ENCODE assay signal across 8 mouse cellular contexts in the genomic region with DNA sequence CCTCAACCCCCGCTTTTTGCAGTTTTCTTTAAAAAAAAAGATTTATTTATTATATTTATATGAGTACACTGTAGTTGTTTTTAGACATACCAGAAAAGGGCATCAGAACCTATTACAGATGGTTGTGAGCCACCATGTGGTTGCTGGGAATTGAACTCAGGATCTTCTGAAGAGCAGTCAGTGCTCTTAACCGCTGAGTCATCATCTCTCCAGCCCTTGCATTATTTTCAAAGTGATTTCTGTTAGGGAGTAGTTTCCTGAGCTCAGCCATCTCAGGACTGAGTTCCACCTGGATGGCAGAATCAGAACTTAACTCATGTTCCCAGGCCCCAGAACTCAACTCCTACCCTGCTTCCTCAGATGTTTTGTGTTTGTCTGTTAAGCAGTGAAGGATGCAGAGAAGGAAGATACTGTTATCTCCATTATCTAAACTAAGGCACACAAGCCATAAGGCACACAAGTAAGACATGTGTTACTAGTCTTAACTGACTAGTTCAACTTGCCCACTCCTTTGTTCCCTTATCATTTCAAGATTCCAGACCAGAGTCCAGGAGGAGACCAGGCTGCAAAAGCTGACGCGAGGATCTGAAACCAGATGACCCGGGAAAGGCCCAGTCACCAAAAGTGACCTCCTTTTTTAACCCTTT. TPM values are rescaled to one million over a fixed set of nuclear protein-coding genes. Genes with fewer than 3 reads are reported as not detected.
DNase-seq lines count a peak whose midpoint lies in the region; ATAC-seq and TF ChIP-seq lines count a peak whose summit lies in the region.

No protein-coding gene starts in this region.

- TF ChIP-seq CTCF in kidney, postnatal 0 days (IDR thresholded peaks at IDR 0.05; ENCODE audit: low read depth): no peak

- intact Hi-C loops in left cerebral cortex, postnatal 36 days (cut with DNase I): loop anchor here (10.0 kb wide), 1 partner anchor 375 kb away; no protein-coding TSS in a partner anchor

- no peak for ATAC-seq in kidney, postnatal 0 days (replicated peaks; ENCODE audit: low FRiP score, low read depth)
- ATAC-seq in forebrain, embryonic 11.5 days (replicated peaks; ENCODE audit: low FRiP score): no peak
- no peak for ATAC-seq in intestine, embryonic 16.5 days
- ATAC-seq in midbrain, embryonic 15.5 days (replicated peaks): no peak

- H3K4me1 ChIP-seq in kidney, postnatal 0 days (replicated peaks; ENCODE audit: insufficient read depth, low read length): peaks cover 8% of the 10 kb centered on the region
- H3K4me1 ChIP-seq in forebrain, embryonic 11.5 days (replicated peaks; ENCODE audit: control insufficient read depth, insufficient read depth, low read length): peaks cover 8% of the 10 kb centered on the region; the same call in 1 of the 2 replicates
- peaks cover 14% of the 10 kb centered on the region for H3K4me1 ChIP-seq in intestine, embryonic 16.5 days (ENCODE audit: control insufficient read depth, insufficient read depth, low read length)
- H3K4me1 ChIP-seq in midbrain, embryonic 15.5 days: peaks cover 18% of the 10 kb centered on the region

- no peak overlapping the region for H3K27ac ChIP-seq in kidney, postnatal 0 days
- no peak overlapping the region for H3K27ac ChIP-seq in forebrain, embryonic 11.5 days (ENCODE audit: low read depth, low read length)
- no peak overlapping the region for H3K27ac ChIP-seq in intestine, embryonic 16.5 days (ENCODE audit: low read length)
- no peak overlapping the region; the same call in 1 of the 2 replicates for H3K27ac ChIP-seq in midbrain, embryonic 15.5 days

- no peaks in the 10 kb centered on the region for H3K27me3 ChIP-seq in kidney, postnatal 0 days (ENCODE audit: insufficient read depth, low read length)
- H3K27me3 ChIP-seq in forebrain, embryonic 11.5 days (ENCODE audit: control insufficient read depth, insufficient read depth, low read length): no peaks in the 10 kb centered on the region
- no peaks in the 10 kb centered on the region for H3K27me3 ChIP-seq in intestine, embryonic 16.5 days (replicated peaks; ENCODE audit: control insufficient read depth, insufficient read depth, low read length)
- no peaks in the 10 kb centered on the region for H3K27me3 ChIP-seq in midbrain, embryonic 15.5 days (replicated peaks)

- 48% methylated on average over 5 of the region's 5 CpGs for WGBS in kidney, postnatal 0 days
- 69% methylated on average over 5 of the region's 5 CpGs for WGBS in forebrain, embryonic 11.5 days
- WGBS in intestine, embryonic 16.5 days: 51% methylated on average over 5 of the region's 5 CpGs
- 60% methylated on average over 5 of the region's 5 CpGs for WGBS in midbrain, embryonic 15.5 days

- H3K4me3 ChIP-seq in kidney, postnatal 0 days (replicated peaks; ENCODE audit: low read depth, low read length): no peak overlapping the region
- no peak overlapping the region for H3K4me3 ChIP-seq in forebrain, embryonic 11.5 days (ENCODE audit: low read depth, low read length)
- no peak overlapping the region for H3K4me3 ChIP-seq in intestine, embryonic 16.5 days (ENCODE audit: low read length)
- no peak overlapping the region for H3K4me3 ChIP-seq in midbrain, embryonic 15.5 days

- no peaks in the 10 kb centered on the region for H3K36me3 ChIP-seq in kidney, postnatal 0 days (ENCODE audit: insufficient read depth, low read length)
- H3K36me3 ChIP-seq in forebrain, embryonic 11.5 days (ENCODE audit: control insufficient read depth, insufficient read depth, low read length): no peaks in the 10 kb centered on the region; the same call in 1 of the 2 replicates
- no peaks in the 10 kb centered on the region for H3K36me3 ChIP-seq in intestine, embryonic 16.5 days (ENCODE audit: control insufficient read depth, insufficient read depth, low read length)
- H3K36me3 ChIP-seq in midbrain, embryonic 15.5 days (replicated peaks): no peaks in the 10 kb centered on the region

- H3K4me2 ChIP-seq in kidney, postnatal 0 days (ENCODE audit: low read length): peak overlapping the region; percentile 70; the same call in 1 of the 2 replicates
- H3K4me2 ChIP-seq in forebrain, embryonic 11.5 days (ENCODE audit: low read depth, low read length, severe bottlenecking): peak overlapping the region; percentile 83; the same call in 1 of the 2 replicates
- H3K4me2 ChIP-seq in intestine, embryonic 16.5 days (ENCODE audit: low read depth, low read length): peak overlapping the region; percentile 95; the same call in 1 of the 2 replicates
- H3K4me2 ChIP-seq in midbrain, embryonic 15.5 days: peak overlapping the region; percentile 73

- no peaks in the 10 kb centered on the region for H3K9me3 ChIP-seq in kidney, postnatal 0 days (replicated peaks; ENCODE audit: low read length)
- no peaks in the 10 kb centered on the region for H3K9me3 ChIP-seq in forebrain, embryonic 11.5 days (ENCODE audit: control insufficient read depth, low read length)
- H3K9me3 ChIP-seq in intestine, embryonic 16.5 days (ENCODE audit: control insufficient read depth, low read length): no peaks in the 10 kb centered on the region
- no peaks in the 10 kb centered on the region for H3K9me3 ChIP-seq in midbrain, embryonic 15.5 days

- no peak for DNase-seq in kidney, postnatal 0 days (ENCODE audit: low spot score)
- DNase-seq in kidney, postnatal 25 days: no peak
- DNase-seq in forebrain, embryonic 11.5 days (ENCODE audit: low spot score): no peak
- DNase-seq in left cerebral cortex, postnatal 36 days (ENCODE audit: low spot score in 2 of 2): no peak
- DNase-seq in urinary bladder, adult 2 months (ENCODE audit: low spot score): no peak
- no peak for DNase-seq in urinary bladder, adult 18-20 months (ENCODE audit: low spot score in 2 of 2)

- H3K9ac ChIP-seq in kidney, postnatal 0 days (ENCODE audit: low read depth, low read length): no peak overlapping the region
- H3K9ac ChIP-seq in forebrain, embryonic 11.5 days (ENCODE audit: low read length): peak overlapping the region; percentile 87
- H3K9ac ChIP-seq in intestine, embryonic 16.5 days (ENCODE audit: low read depth, low read length): peak overlapping the region; percentile 79; the same call in 1 of the 2 replicates
- 0 out of 2 replicates have a peak overlapping the region, but pooled peaks have one; percentile 83 for H3K9ac ChIP-seq in midbrain, embryonic 15.5 days

RNA-seq across cellular contexts. Expression of a gene that starts 12.4 kb away (rescaled TPM):
- 0.11 and 0.14 TPM in 2 replicates for polyA plus RNA-seq in kidney, postnatal 0 days (2015; fragmentation: Nextera tagmentation; extraction: Ambion mirVana)
- 10.2 and 10.6 TPM in 2 replicates for polyA plus RNA-seq in forebrain, embryonic 11.5 days (2014; fragmentation: Nextera tagmentation; extraction: Ambion mirVana)
- polyA plus RNA-seq in intestine, embryonic 16.5 days (2015; fragmentation: Nextera tagmentation; extraction: Ambion mirVana): 1.0 and 1.4 TPM in 2 replicates
- 60.4 and 65.4 TPM in 2 replicates for polyA plus RNA-seq in midbrain, embryonic 15.5 days (2015; fragmentation: Nextera tagmentation; extraction: Ambion mirVana)
- total RNA-seq in left cerebral cortex, postnatal 36 days (2021): 10 to 100 TPM; 81.6 to 84.1 TPM
- polyA plus RNA-seq in urinary bladder, adult 2 months (2012; rRNA removed): 2.4 and 2.9 TPM in 2 replicates

RNA-seq across cellular contexts. Expression of a gene that starts 17.6 kb away (rescaled TPM):
- 189 and 192 TPM in 2 replicates for polyA plus RNA-seq in kidney, postnatal 0 days (2015; fragmentation: Nextera tagmentation; extraction: Ambion mirVana)
- polyA plus RNA-seq in forebrain, embryonic 11.5 days (2014; fragmentation: Nextera tagmentation; extraction: Ambion mirVana): 348 and 392 TPM in 2 replicates
- 213 and 215 TPM in 2 replicates for polyA plus RNA-seq in intestine, embryonic 16.5 days (2015; fragmentation: Nextera tagmentation; extraction: Ambion mirVana)
- polyA plus RNA-seq in midbrain, embryonic 15.5 days (2015; fragmentation: Nextera tagmentation; extraction: Ambion mirVana): 191 and 192 TPM in 2 replicates
- 10 to 100 TPM; 47.5 to 49.9 TPM for total RNA-seq in left cerebral cortex, postnatal 36 days (2021)
- polyA plus RNA-seq in urinary bladder, adult 2 months (2012; rRNA removed): 106 and 121 TPM in 2 replicates

RNA-seq across cellular contexts. Expression of a gene that starts 21.6 kb away (rescaled TPM):
- polyA plus RNA-seq in kidney, postnatal 0 days (2015; fragmentation: Nextera tagmentation; extraction: Ambion mirVana): 0.37 TPM in 1 of 2 replicates, not detected in the other
- not detected in 2 replicates for polyA plus RNA-seq in forebrain, embryonic 11.5 days (2014; fragmentation: Nextera tagmentation; extraction: Ambion mirVana)
- polyA plus RNA-seq in intestine, embryonic 16.5 days (2015; fragmentation: Nextera tagmentation; extraction: Ambion mirVana): not detected in 2 replicates
- not detected in 2 replicates for polyA plus RNA-seq in midbrain, embryonic 15.5 days (2015; fragmentation: Nextera tagmentation; extraction: Ambion mirVana)
- total RNA-seq in left cerebral cortex, postnatal 36 days (2021): not detected
- not detected in 2 replicates for polyA plus RNA-seq in urinary bladder, adult 2 months (2012; rRNA removed)

RNA-seq across cellular contexts. Expression of a gene that starts 28.6 kb away (rescaled TPM):
- 0.21 and 0.26 TPM in 2 replicates for polyA plus RNA-seq in kidney, postnatal 0 days (2015; fragmentation: Nextera tagmentation; extraction: Ambion mirVana)
- polyA plus RNA-seq in forebrain, embryonic 11.5 days (2014; fragmentation: Nextera tagmentation; extraction: Ambion mirVana): 0.28 and 0.61 TPM in 2 replicates
- 0.36 and 0.37 TPM in 2 replicates for polyA plus RNA-seq in intestine, embryonic 16.5 days (2015; fragmentation: Nextera tagmentation; extraction: Ambion mirVana)
- 0.37 and 0.57 TPM in 2 replicates for polyA plus RNA-seq in midbrain, embryonic 15.5 days (2015; fragmentation: Nextera tagmentation; extraction: Ambion mirVana)
- total RNA-seq in left cerebral cortex, postnatal 36 days (2021): under 1 TPM; 0.54 to 0.68 TPM
- polyA plus RNA-seq in urinary bladder, adult 2 months (2012; rRNA removed): 1.3 and 1.4 TPM in 2 replicates

RNA-seq across cellular contexts. Expression of a gene that starts 33.1 kb away (rescaled TPM):
- polyA plus RNA-seq in kidney, postnatal 0 days (2015; fragmentation: Nextera tagmentation; extraction: Ambion mirVana): 158 and 188 TPM in 2 replicates
- polyA plus RNA-seq in forebrain, embryonic 11.5 days (2014; fragmentation: Nextera tagmentation; extraction: Ambion mirVana): 63.9 and 80.5 TPM in 2 replicates
- 59.5 and 61.5 TPM in 2 replicates for polyA plus RNA-seq in intestine, embryonic 16.5 days (2015; fragmentation: Nextera tagmentation; extraction: Ambion mirVana)
- 201 and 224 TPM in 2 replicates for polyA plus RNA-seq in midbrain, embryonic 15.5 days (2015; fragmentation: Nextera tagmentation; extraction: Ambion mirVana)
- 100 to 1,000 TPM; 303 to 345 TPM for total RNA-seq in left cerebral cortex, postnatal 36 days (2021)
- 188 and 213 TPM in 2 replicates for polyA plus RNA-seq in urinary bladder, adult 2 months (2012; rRNA removed)
